Mouse (Mus musculus): ENCODE results near the gene Apoa1.
A peak's percentile ranks its signal among the peaks of the same experiment; 100 is the strongest.

Gene Apoa1

GRCm38 (mm10) chr9:46215338-46216322 lies 12.8 kb upstream of the Apoa1 start:
- peak; percentile 53 for DNase-seq

DNA sequence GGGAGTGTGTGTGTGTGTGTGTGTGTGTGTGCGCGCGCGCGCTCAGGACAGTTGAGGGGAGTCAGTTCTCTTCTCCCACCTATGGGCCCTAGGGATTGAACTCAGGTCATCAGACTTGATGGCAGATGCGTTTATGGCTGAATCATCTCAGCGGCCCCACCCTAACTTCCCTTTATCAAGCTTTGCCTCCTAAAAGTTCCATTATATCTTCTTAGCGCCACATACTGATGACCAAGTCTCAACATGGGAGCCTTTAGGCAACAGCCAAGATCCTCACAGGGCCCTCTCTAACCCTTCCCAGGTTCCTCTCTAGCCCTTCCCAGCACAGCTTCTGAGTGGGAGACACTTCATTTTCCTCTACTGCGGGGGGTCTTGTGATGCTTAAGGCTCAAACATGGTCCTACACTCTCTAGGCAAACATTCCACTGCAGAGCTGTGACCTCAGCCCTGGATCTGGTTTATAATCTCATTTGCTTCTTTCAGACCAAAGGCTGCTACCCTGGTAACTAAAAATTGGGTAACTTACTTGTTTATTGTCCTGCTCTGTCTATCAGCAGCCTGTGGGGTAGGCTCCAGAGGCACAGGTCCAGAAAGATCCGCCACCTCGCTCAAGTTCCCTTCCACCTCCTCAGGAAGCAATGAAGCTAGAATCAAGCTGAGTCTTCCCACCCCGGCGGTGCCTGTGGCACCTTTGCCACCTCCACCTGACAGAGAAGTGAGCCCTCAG lies 11.5 kb upstream of the Apoa1 start:
- no peak for DNase-seq

DNA sequence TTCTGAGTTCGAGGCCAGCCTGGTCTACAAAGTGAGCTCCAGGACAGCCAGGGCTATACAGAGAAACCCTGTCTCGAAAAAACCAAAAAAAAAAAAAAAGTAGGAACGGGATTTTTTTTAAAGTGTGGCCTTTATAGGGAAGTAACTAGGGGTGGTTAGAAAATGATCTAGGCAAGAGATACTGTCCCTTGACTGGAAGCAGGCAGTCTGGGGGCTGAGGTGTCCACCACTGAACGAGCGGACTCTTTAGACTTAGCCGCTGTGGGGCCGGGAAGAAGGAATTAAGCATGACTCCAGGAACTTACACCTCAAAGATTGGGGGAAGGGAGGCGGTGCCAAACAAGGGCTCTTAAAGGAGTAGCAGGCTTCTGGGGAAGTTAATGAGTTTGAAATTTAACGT lies 10.2 kb upstream of the Apoa1 start:
- no peak for DNase-seq

DNA sequence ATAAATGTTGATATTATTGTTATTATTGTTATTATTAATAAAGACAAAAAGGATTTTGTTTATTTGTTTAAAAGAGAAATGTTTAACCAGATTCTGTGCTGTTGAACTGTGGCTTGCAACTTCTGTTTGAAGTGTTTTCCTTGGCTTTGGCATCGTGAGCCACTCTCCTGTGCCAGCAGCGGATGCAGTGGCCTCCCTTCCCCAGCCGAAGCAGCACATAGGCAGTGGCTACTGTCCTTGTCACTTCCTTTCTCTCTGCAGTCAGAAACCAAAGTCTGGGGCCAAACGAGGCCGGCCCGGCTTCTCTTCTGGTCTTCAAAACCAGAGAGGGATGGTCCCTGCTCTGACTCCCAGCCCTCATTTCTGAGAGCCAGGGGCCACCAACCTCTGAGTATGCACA lies 5.3 kb upstream of the Apoa1 start:
- no peak for DNase-seq

DNA sequence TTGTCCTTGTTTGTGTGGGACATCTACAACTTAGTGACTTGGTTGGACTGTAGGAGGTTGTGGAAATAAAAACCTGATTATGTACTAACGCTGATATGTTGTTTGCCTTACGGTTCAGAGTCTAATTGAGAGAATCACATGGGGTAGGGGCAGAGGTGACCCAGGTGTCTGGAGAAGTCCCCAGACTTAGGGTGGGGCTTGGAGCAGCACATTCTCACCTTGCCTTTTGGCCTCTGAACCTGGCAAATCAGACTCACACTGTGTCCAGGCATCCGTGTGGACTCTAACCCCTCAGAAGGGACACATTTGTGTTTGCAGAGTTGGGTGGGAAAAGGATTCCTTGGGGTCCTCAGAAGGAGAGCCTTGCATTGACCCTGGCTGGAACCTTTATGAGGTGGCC lies 4.3 kb upstream of the Apoa1 start:
- DNase-seq = no peak

DNA sequence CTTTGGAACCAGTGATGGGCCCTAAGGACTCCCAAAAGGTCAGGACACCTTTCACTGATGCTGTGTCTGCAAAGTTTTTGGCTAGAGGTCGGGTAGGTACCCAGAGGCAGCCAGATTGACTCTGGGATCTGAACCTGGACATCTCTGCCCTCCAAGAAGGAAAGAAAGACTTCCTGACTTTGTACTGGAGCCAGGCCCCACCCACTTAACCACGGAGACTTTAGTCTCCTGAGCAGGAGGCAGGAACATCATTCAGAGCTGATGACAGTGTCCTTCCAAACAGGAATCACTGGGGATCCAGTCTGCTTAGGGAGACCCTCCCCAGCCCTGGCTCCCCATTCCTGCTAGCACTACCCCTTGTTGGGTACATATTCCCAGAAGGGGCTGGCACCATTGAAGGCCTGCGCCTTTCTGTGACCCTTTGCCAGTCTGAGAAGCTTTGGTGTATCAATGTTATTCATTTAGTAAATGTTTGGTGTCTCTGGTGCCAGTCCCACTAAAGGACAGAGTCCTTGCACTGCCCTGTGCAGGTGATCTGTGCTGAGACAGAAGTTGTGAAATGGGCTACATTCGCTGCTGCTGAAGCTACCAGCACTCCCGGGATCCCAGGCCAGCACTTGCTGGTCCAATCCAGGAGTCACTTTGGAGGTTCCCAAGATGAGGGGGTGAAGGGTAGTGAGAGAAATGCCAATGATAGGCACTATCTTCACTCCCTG lies 3.3 kb upstream of the Apoa1 start:
- no peak for DNase-seq

GRCm38 (mm10) chr9:46227064-46227614 lies 1.2 kb upstream of the Apoa1 start:
- no peak for DNase-seq

- peak; percentile 90 for DNase-seq
Observed at GRCm38 (mm10) chr9:46229573-46230449, 1.4 kb downstream of the Apoa1 start.

DNA sequence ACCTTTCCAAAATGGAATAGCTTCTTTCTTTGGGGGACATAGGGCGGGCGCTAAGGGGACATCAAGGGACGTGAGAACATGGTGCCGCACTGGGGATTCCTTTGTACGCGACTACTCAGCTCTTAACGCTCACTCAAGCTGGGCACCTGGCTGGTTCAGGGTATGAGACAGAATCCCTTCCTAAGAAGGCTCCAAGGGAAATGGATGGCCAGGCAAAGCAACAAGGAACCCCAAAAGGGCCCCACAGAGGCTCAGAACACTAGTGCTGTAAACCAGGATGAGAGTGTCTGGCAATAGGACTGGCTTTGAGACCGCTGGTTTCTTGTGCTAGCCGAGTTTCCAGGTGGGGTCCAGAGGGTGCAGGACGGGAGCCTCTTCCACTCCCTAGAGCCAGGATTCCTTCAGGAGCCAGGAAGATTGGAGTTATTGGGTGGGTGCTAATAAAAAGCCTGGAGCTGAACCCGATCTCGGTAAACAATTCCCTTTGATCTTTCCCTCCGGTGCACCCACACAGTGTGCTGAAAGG lies 2.1 kb downstream of the Apoa1 start:
- no peak for DNase-seq

DNA sequence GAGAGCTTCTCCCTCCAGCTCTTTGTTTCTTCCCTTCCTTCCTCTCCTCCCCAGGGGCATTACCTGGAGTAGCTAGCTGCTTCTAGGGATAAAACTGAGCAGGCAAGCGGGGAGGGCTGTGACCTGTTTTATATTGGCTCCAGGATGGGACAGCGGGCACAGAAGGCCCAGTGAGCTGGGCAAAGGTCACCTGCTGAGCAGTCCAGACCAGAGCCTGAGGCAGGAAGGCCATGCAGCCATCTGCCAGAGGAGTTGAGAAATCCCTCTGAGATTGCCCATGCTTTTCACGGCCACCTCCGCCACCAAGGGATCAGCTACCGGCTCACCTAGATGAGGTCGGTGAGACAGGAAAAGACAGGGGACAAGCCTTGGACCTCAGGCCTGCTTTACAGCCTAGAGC lies 6.8 kb downstream of the Apoa1 start:
- no peak for DNase-seq

DNA sequence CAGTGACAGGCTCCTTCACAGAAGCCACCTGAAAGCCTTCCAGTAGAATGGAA lies 7.0 kb downstream of the Apoa1 start, which contains the start of gene Apoc3:
Gene Apoc3, minus strand, starts transcription at position 41 of the 53 bp plus-strand sequence.
- DNase-seq = no peak

GRCm38 (mm10) chr9:46235649-46236048 lies 7.3 kb downstream of the Apoa1 start:
- no peak for DNase-seq

DNA sequence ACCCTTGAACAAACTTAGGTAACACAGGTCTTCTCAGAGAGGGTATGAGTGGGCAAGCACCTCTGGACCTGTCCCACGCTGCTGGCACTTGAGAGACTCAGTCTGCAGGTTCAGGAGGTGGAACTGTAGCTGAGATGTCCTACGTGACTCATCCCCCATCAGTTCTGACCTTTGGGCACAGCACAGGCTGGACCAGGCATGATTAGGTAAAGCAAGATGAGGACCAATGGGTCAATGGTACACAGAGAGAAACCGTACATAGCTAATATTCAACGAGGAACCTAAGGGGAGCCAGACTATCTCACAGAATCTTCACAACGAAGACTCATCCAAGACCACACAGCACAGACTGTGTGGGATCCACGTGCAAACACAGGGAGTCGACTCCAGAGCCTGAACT lies 10.5 kb downstream of the Apoa1 start:
- no peak for DNase-seq

DNA sequence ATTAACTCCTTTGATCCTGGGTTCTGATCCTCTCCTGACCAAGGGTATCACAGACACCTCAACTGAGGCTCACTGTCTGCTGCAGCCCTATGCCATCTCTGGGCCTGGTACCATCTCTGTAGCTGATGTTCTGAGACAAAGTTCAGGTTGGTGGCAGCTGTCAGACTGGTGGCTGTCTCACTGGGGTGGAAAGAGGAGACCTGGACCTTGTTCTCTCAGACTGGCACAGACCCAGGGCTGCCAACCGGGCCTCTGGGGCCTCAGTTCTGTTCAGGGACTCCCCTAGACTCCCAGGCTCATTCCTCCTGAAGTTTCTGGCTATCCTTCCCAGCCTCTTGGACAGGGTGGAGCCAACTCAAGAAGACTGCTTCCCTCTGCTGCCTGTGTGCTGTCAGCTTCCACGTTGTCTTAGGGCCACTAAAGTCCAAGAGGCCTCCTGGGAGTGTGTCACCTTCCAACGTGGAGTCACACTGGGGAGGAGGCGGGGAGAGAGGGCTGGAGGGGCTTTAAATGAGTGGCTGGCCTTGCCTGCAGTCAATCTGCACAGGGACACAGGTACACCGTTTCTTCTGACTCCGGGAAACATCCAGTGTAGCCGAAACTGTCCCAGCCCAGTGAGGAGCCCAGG lies 12.3 kb downstream of the Apoa1 start, which contains the start of gene Apoa4:
Gene Apoa4, plus strand, starts transcription at position 171 of the 628 bp plus-strand sequence.
- no peak for DNase-seq

DNA sequence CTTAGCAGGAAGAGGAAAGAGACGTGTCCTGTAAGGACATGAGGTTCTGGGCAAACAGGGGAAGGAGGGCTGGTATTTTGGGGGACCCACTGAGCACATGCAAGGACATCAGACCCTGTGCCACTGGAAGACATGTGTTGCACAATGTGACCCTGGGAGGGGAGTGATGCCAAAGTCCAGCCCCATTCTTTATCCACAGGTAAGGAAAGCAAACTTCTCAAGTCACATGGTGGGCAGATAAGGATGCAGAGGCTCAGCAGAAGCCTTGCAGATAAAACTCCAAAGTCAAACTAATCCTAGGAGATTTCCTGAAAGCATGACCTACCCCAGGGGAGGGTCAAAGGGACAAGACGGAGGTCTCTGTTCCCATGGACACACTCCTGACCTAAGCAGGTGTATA lies 13.4 kb downstream of the Apoa1 start:
- no peak for DNase-seq

GRCm38 (mm10) chr9:46243122-46243521 lies 14.7 kb downstream of the Apoa1 start:
- no peak for DNase-seq

GRCm38 (mm10) chr9:46243584-46243983 lies 15.2 kb downstream of the Apoa1 start:
- DNase-seq = no peak

GRCm38 (mm10) chr9:46246752-46247324 lies 18.5 kb downstream of the Apoa1 start:
- DNase-seq = peak; percentile 45

GRCm38 (mm10) chr9:46256177-46256576 lies 27.8 kb downstream of the Apoa1 start:
- DNase-seq = no peak

GRCm38 (mm10) chr9:46256658-46257385 lies 28.4 kb downstream of the Apoa1 start:
- no peak for DNase-seq

DNA sequence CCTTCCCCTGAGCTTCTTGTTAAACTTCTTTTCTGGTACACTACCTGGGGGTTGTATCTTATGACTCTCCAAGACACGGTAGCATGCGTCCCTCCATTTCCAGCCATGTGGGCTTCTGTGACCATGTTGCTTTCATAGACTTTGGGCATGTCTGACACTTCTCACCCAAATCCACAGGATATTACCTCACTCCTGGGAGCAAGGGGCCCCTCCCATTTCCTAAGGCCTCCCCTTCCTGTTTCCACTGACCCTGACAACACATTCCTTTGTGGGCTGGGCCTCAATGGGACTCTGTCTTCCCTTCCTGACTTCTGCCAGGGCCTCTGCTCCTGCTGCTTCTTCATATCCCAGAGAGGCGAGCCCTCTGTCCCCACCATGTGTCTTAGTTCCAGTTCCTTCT lies 29.2 kb downstream of the Apoa1 start:
- DNase-seq = no peak

Measured in layer of hippocampus, adult 9-11 months (tissue).